Mouse (Mus musculus) heart, adult 8-10 months (tissue): ENCODE results near the gene Paqr6. TPM values are rescaled to one million over a fixed set of nuclear protein-coding genes. Genes with fewer than 3 reads are reported as not detected.

Experiments used
- DNase-seq: peaks from one replicate; pipeline ENCODE4 v3.0.0; 2022; ENCODE audit warnings: low spot score
- total RNA-seq, 4 experiments: library from RNA; stranded (reverse); gene quantifications; 2 replicates each; pipeline ENCODE4 v1.2.4; 2022

The Paqr6 gene
- total RNA-seq, 4 experiments from 2014 or later: 0.53 to 0.85 (median 0.69) TPM; not detected in 1

DNA sequence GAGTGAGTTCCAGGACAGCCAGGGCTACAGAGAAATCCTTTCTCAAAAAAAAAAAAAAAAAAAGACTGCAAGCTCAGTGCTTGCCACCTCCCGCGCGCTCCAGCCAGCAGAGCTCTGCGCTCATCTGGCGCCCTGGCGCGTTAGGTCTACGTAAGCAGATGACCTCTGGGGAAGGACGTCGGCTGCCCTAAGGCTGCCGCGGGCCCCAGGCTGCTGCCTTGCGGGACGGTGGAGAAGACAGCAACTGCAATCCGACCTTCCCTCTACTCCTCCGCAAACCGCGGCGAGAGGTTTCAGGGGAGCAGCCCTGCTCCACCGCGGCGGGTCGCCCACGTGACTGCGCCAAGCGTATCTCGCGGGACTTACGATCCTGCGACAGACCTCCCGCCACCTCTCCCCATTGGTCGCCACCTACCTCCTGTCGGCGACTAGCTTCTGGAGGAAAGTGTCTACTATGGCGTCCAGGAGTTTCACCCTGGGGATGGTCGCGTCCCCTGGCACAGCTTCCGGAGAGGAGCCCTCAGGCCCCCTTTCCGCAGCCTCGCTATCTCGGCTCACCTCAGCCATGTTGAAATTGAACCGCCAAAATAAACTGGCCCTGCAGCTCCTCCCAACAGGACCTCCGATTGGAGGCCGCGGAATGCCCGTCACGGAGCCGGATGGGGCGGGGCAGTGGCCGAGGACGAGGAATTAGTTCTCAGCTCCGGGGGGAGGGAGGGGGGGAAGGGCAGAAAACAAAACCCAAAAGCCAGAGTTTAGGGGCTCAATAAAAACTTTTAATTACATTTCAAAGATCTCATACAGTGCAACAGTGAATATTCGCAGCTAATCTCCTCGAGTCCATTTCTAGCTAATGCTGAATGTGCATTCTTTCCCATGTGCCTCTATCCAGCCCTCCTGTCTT lies 45.6 kb downstream of the Paqr6 start, which contains the start of gene Pmf1:
Gene Pmf1 (minus strand): TSS at position 591 of the 904 bp plus-strand sequence.
- DNase-seq: peak; percentile 94

DNA sequence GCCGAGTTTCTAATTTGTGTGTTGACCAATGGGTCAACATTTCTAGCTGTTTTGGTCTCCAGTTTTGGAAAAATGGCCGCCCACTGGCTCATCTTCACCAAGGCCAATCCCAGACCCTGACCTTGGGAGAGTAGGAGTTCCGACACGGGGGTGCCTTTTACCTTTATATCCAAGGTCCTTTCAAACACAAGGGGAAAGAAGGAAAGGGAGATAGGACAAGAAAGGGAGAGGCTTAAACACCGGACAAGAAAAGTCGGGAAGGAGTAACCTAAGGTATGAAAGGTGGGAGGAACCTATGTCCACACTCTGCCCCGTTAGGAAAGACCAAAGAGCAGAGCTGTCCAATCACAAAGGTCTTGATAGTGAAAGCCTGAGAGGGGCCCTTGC lies 46.3 kb downstream of the Paqr6 start:
- DNase-seq: no peak

GRCm38 (mm10) chr3:88411681-88412080 lies 47.3 kb downstream of the Paqr6 start:
- DNase-seq: peak; percentile 40

DNA sequence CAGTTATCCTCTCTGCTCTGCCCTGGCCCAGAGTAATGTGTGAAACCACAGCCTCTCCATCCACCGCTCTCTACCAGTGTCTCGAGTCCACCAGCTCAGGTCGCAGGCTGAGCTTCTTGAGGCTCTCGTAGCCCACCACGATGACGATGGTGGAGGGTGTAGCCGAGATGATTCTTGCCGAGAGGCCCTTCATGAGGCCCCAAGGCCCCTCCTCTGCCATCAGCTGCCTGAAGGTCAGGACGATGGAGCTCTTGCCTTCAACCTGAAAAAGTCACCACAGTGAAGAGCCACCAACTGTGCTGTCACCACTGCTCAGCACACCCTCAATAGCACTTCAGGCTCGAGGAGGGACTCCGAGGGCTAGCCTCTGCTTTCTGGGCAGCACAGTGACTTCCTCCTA lies 48.3 kb downstream of the Paqr6 start:
- DNase-seq: no peak

DNA sequence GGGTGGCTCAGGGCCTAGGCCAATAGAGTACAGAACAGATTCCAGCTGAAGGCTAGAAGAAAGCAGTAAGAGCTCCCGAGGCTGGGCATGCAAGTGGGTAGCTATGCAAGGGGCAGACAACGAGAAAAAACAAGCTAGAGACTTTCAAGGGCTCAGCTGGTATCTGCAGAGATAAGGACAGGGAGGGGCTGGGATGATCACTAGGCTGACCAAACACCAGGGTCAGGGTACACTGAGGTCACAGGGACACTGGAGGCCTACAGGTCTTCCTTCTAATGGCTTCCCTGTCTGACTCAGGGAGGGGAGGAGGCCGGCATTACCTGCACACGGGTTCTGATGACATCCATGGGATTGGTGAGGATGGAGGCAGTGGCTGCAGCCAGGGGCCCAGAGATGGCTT lies 51.3 kb downstream of the Paqr6 start:
- DNase-seq: no peak

DNA sequence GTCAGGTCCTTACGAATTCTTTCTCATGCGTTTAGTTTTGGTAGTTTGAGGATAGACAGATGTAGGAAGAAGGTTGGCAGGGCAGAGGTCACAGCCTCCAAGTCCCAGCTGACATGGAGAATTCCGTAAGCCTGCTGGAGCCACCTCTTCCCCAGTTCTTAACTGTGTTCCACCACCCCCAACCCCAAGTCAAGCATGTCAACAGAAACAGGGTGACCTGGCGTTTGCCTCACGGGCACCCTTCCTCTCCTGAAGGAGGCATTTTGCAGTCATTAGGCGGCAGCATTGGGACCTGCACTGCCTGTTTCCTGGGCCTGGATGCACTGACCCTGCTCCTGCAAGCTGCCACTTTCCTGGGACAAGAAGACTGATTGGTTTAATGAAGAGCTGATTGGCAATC lies 53.6 kb downstream of the Paqr6 start:
- no peak for DNase-seq

Other genes with a start within 250 kb of the Paqr6 start
- gene Mef2d, start 222.2 kb upstream of the Paqr6 start, total RNA-seq: 100 to 1,000 TPM; 125 to 139 (median 131) TPM
- not detected for gene Rhbg, start 109.9 kb upstream of the Paqr6 start, total RNA-seq
- under 1 TPM in 3 of 4 experiments, not detected in 1; 0.25 to 0.44 (median 0.29) TPM for gene Gm38392, start 77.4 kb upstream of the Paqr6 start, total RNA-seq
- gene Tsacc, start 67.6 kb upstream of the Paqr6 start, total RNA-seq: 10 to 100 TPM in 1 of 4 experiments, 1 to 10 TPM in 3; 5.6 to 12.0 (median 7.5) TPM
- gene Cct3, start 67.5 kb upstream of the Paqr6 start, total RNA-seq: 100 to 1,000 TPM; 146 to 187 (median 164) TPM
- 10 to 100 TPM; 74.5 to 85.8 (median 82.1) TPM for gene Glmp, start 39.6 kb upstream of the Paqr6 start, total RNA-seq
- 1 to 10 TPM; 1.6 to 4.0 (median 2.0) TPM for gene Tmem79, start 28.4 kb upstream of the Paqr6 start, total RNA-seq
- 10 to 100 TPM; 42.6 to 57.6 (median 56.5) TPM for gene Smg5, start 28.3 kb upstream of the Paqr6 start, total RNA-seq
- gene Bglap3, start 8.2 kb downstream of the Paqr6 start, total RNA-seq: not detected
- gene Bglap2, start 14.1 kb downstream of the Paqr6 start, total RNA-seq: not detected
- not detected for gene Bglap, start 19.9 kb downstream of the Paqr6 start, total RNA-seq
- 10 to 100 TPM; 16.2 to 19.9 (median 16.7) TPM for gene Pmf1, start 45.7 kb downstream of the Paqr6 start, total RNA-seq
- 10 to 100 TPM; 13.1 to 14.7 (median 14.1) TPM for gene Slc25a44, start 60.6 kb downstream of the Paqr6 start, total RNA-seq
- 1 to 10 TPM; 2.6 to 4.7 (median 3.8) TPM for gene Sema4a, start 96.6 kb downstream of the Paqr6 start, total RNA-seq
- gene Lmna, start 145.4 kb downstream of the Paqr6 start, total RNA-seq: 100 to 1,000 TPM; 112 to 127 (median 118) TPM
- gene Mex3a, start 167.8 kb downstream of the Paqr6 start, total RNA-seq: under 1 TPM; 0.28 to 0.44 (median 0.33) TPM
- gene Rab25, start 183.7 kb downstream of the Paqr6 start, total RNA-seq: not detected
- 100 to 1,000 TPM; 104 to 116 (median 107) TPM for gene Lamtor2, start 188.5 kb downstream of the Paqr6 start, total RNA-seq
- gene Ubqln4, start 189.2 kb downstream of the Paqr6 start, total RNA-seq: 10 to 100 TPM; 68.8 to 90.5 (median 77.6) TPM
- 10 to 100 TPM; 60.4 to 67.0 (median 64.4) TPM for gene Ssr2, start 211.3 kb downstream of the Paqr6 start, total RNA-seq
- 10 to 100 TPM; 38.8 to 45.9 (median 41.4) TPM for gene Arhgef2, start 241.4 kb downstream of the Paqr6 start, total RNA-seq